In the genomic region with DNA sequence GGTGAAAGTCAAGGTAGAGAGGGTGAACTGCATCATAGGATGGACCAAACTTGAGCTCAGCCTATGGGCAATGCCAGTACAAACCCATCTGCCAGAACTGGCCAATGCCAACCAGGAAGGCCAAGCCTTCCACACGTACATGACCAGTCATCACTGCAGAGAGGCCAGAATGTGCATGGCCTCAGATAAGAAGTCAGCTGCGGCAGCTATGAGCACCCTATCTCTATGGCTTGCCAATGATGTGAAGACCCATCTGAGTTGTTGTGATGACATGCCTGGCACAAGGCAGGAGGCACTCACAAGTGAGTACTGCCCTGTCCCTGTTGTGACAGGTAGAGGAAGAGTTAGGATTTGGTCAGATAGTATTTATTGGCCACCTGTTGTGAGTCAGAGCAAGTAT, we compare ENCODE assay signal across 13 mouse cellular contexts.
"Had no signal": no experiment of that assay in that cellular context is flagged by ENCODE, and none has a peak within 500 bp of the region (broad histone marks: within the 10 kb centered on the region; RNA-seq: fewer than 3 reads in every experiment).

No protein-coding gene starts in this region.

- H3K36me3 ChIP-seq: kidney, embryonic 15.5 days; limb, embryonic 12.5 days; midbrain, embryonic 12.5 days; neural tube, embryonic 13.5 days had no signal

- H3K4me3 ChIP-seq: kidney, embryonic 15.5 days; limb, embryonic 12.5 days; midbrain, embryonic 12.5 days; neural tube, embryonic 13.5 days had no signal

- DNase-seq: kidney, adult 2 months; kidney, postnatal 25 days; layer of hippocampus, postnatal 36 days; retina, postnatal 1 day; right cerebral cortex, postnatal 25 days; thymus, postnatal 4 days had no signal

- H3K9me3 ChIP-seq: kidney, embryonic 15.5 days; limb, embryonic 12.5 days; midbrain, embryonic 12.5 days; neural tube, embryonic 13.5 days had no signal

- H3K4me2 ChIP-seq: kidney, embryonic 15.5 days; limb, embryonic 12.5 days; midbrain, embryonic 12.5 days; neural tube, embryonic 13.5 days had no signal

- ATAC-seq: hindbrain, embryonic 16.5 days; inflammation-experienced regulatory T-cells, adult 6 months; midbrain, embryonic 16.5 days had no signal

- H3K27ac ChIP-seq: kidney, embryonic 15.5 days; limb, embryonic 12.5 days; midbrain, embryonic 12.5 days; neural tube, embryonic 13.5 days had no signal

- H3K9ac ChIP-seq: kidney, embryonic 15.5 days; limb, embryonic 12.5 days; midbrain, embryonic 12.5 days; neural tube, embryonic 13.5 days had no signal

- H3K27me3 ChIP-seq: kidney, embryonic 15.5 days; limb, embryonic 12.5 days; midbrain, embryonic 12.5 days; neural tube, embryonic 13.5 days had no signal

- H3K4me1 ChIP-seq: kidney, embryonic 15.5 days; limb, embryonic 12.5 days; neural tube, embryonic 13.5 days had no signal
